Mouse (Mus musculus) intestine, postnatal 0 days (tissue): ENCODE measurements around the gene Tbck. TPM values are rescaled to one million over a fixed set of nuclear protein-coding genes. Genes with fewer than 3 reads are reported as not detected.

ENCODE experiments used
- ATAC-seq: fragments of 200-750 bp; cut with Nextera tagmentation; 2 replicates; pipeline ENCODE4 v1.8.0; 2017; ENCODE audit warnings: mild to moderate bottlenecking, moderate TSS enrichment, moderate library complexity
- H3K27ac ChIP-seq: fragments of 300-500 bp; sonication (generic); 2 replicates; pipeline ENCODE4 v1.5.1; 2014; ENCODE audit warnings: mild to moderate bottlenecking, low read depth, low read length, moderate library complexity
- H3K27me3 ChIP-seq: fragments of 300-500 bp; sonication (generic); replicated peaks from 2 replicates; pipeline ENCODE4 v1.6.1; 2014; ENCODE audit warnings: low read length, mixed read lengths; ENCODE audit not compliant: control insufficient read depth, insufficient read depth
- H3K36me3 ChIP-seq: fragments of 300-500 bp; sonication (generic); 2 replicates; pipeline ENCODE4 v1.6.1; 2014; ENCODE audit warnings: mild to moderate bottlenecking, moderate library complexity; ENCODE audit not compliant: control insufficient read depth, insufficient read depth
- H3K4me1 ChIP-seq: fragments of 300-500 bp; sonication (generic); replicated peaks from 2 replicates; pipeline ENCODE4 v1.6.1; 2014; ENCODE audit warnings: antibody characterized with exemption, low read length, mixed read lengths; ENCODE audit not compliant: control insufficient read depth, insufficient read depth
- H3K4me2 ChIP-seq: fragments of 300-500 bp; sonication (generic); replicated peaks from 2 replicates; pipeline ENCODE4 v1.6.1; 2014; ENCODE audit warnings: low read depth, mild to moderate bottlenecking, moderate library complexity
- H3K4me3 ChIP-seq: fragments of 300-500 bp; sonication (generic); 2 replicates; pipeline ENCODE4 v1.5.1; 2014; ENCODE audit warnings: low read depth, low read length
- H3K9ac ChIP-seq: fragments of 300-500 bp; sonication (generic); 2 replicates; pipeline ENCODE4 v1.6.1; 2014; ENCODE audit warnings: mild to moderate bottlenecking, low read depth, low read length
- H3K9me3 ChIP-seq: fragments of 300-500 bp; sonication (generic); 2 replicates; pipeline ENCODE4 v1.6.1; 2016; ENCODE audit warnings: mixed run types; ENCODE audit not compliant: control insufficient read depth
- CTCF ChIP-seq: sonication (generic); IDR thresholded peaks from 2 replicates; pipeline ENCODE4 v1.5.1; 2016; ENCODE audit warnings: low read depth, mild to moderate bottlenecking, control low read depth, antibody characterized with exemption, moderate library complexity
- whole genome bisulfite sequencing: fragments of 180-500 bp; shearing (Covaris S2); extraction: QIAGEN DNeasy Blood & Tissue Kit; methylation state at CpG from one replicate; pipeline ENCODE4 v1.1.7; 2014; 5-methylcytosine and 5-hydroxymethylcytosine counted together
- polyA plus RNA-seq: library from polyadenylated mRNA; unstranded; fragments of >200 nt; fragmentation: Nextera tagmentation; extraction: Ambion mirVana; gene quantifications from 2 replicates; pipeline ENCODE4 v1.2.1, GENCODE M21; 2015

Tbck gene
- polyA plus RNA-seq, 1 experiment from 2014 or later, result 7.7 TPM

- no peak for ATAC-seq
- no peak for TF ChIP-seq CTCF
Observed at GRCm38 (mm10) chr3:132819408-132819807, 135.5 kb downstream of the Tbck start.

GRCm38 (mm10) chr3:132831179-132831873 lies 147.4 kb downstream of the Tbck start:
- Histone ChIP-seq H3K4me1 (no peaks in the 10 kb centered on the region), H3K27ac (no peak overlapping the region), H3K27me3 (no peaks in the 10 kb centered on the region), H3K36me3 (peaks cover 13% of the 10 kb centered on the region), H3K9ac (no peak overlapping the region), H3K4me3 (no peak overlapping the region), H3K4me2 (no peak overlapping the region), H3K9me3 (no peaks in the 10 kb centered on the region)
- no peak for TF ChIP-seq CTCF
- 74% methylated on average over 16 of the region's 16 CpGs for WGBS
- no peak for ATAC-seq

More at GRCm38 (mm10) chr3:132819408-132819807, 135.5 kb downstream of the Tbck start:
- Histone ChIP-seq H3K27ac (no peak overlapping the region), H3K9ac (no peak overlapping the region), H3K4me3 (no peak overlapping the region), H3K9me3 (no peaks in the 10 kb centered on the region), H3K4me2 (no peak overlapping the region), H3K36me3 (0 out of 2 replicates have a peak, but pooled peaks cover 5% of the 10 kb centered on the region), H3K4me1 (no peaks in the 10 kb centered on the region), H3K27me3 (no peaks in the 10 kb centered on the region)
- 77% methylated on average over 2 of the region's 2 CpGs for WGBS

- no peaks in the 10 kb centered on the region for H3K9me3 ChIP-seq
- TF ChIP-seq CTCF, result no peak
- H3K36me3 ChIP-seq, result peaks cover 31% of the 10 kb centered on the region
- no peaks in the 10 kb centered on the region for H3K4me1 ChIP-seq
- no peak overlapping the region for H3K9ac ChIP-seq
- no peak overlapping the region for H3K27ac ChIP-seq
- H3K4me3 ChIP-seq, result no peak overlapping the region
- 72% methylated on average over 6 of the region's 6 CpGs for WGBS
- ATAC-seq, result no peak
- no peaks in the 10 kb centered on the region for H3K27me3 ChIP-seq
- H3K4me2 ChIP-seq, result no peak overlapping the region
Observed at GRCm38 (mm10) chr3:132835118-132835794, 151.3 kb downstream of the Tbck start.

- no peak overlapping the region for H3K9ac ChIP-seq
- peaks cover 31% of the 10 kb centered on the region for H3K36me3 ChIP-seq
- no peak for TF ChIP-seq CTCF
- H3K4me1 ChIP-seq, result no peaks in the 10 kb centered on the region
- no peak overlapping the region for H3K4me3 ChIP-seq
- H3K27me3 ChIP-seq, result no peaks in the 10 kb centered on the region
- H3K27ac ChIP-seq, result no peak overlapping the region
- WGBS, result 85% methylated on average over 4 of the region's 4 CpGs
- ATAC-seq, result no peak
- H3K4me2 ChIP-seq, result no peak overlapping the region
- no peaks in the 10 kb centered on the region for H3K9me3 ChIP-seq
Observed at GRCm38 (mm10) chr3:132837134-132837533, 153.2 kb downstream of the Tbck start.

- no peaks in the 10 kb centered on the region for H3K4me1 ChIP-seq
- H3K9ac ChIP-seq, result no peak overlapping the region
- H3K4me2 ChIP-seq, result no peak overlapping the region
- WGBS, result 96% methylated on average over 14 of the region's 15 CpGs
- H3K36me3 ChIP-seq, result peaks cover 31% of the 10 kb centered on the region
- H3K9me3 ChIP-seq, result no peaks in the 10 kb centered on the region
- H3K4me3 ChIP-seq, result no peak overlapping the region
- no peaks in the 10 kb centered on the region for H3K27me3 ChIP-seq
- no peak overlapping the region for H3K27ac ChIP-seq
- no peak for ATAC-seq
- no peak for TF ChIP-seq CTCF
Observed at GRCm38 (mm10) chr3:132838656-132839417, 154.9 kb downstream of the Tbck start.

- Histone ChIP-seq H3K27ac (no peak overlapping the region), H3K27me3 (no peaks in the 10 kb centered on the region), H3K4me3 (no peak overlapping the region), H3K36me3 (peaks cover 27% of the 10 kb centered on the region), H3K4me1 (no peaks in the 10 kb centered on the region), H3K9me3 (no peaks in the 10 kb centered on the region), H3K4me2 (no peak overlapping the region), H3K9ac (no peak overlapping the region)
- ATAC-seq, result no peak
- 93% methylated on average over 8 of the region's 8 CpGs for WGBS
- no peak for TF ChIP-seq CTCF
Observed at GRCm38 (mm10) chr3:132839516-132839915, 155.6 kb downstream of the Tbck start.
